Mouse (Mus musculus) adrenal gland, postnatal 25 days (tissue): ENCODE measurements around the gene Mdk. TPM values are rescaled to one million over a fixed set of nuclear protein-coding genes. Genes with fewer than 3 reads are reported as not detected.

Experiments used
- DNase-seq: peaks from one replicate; pipeline ENCODE4 v3.0.0; 2021; ENCODE audit warnings: mixed read lengths
- long read RNA-seq: library from polyadenylated mRNA; stranded (forward); transcript quantifications from one replicate; pipeline ENCODE4 v2.0.0, GENCODE M21; 2021
- total RNA-seq: library from RNA; stranded (reverse); gene quantifications from 2 replicates; pipeline ENCODE4 v1.2.3, GENCODE M21; 2021

Mdk gene
- total RNA-seq: 3.5 and 5.8 TPM in 2 replicates
- long read RNA-seq, transcript Mdk-202 (5 exons, 773 nt): major isoform, 5 of 5 reads
- long read RNA-seq, partial matches to known transcripts: 0 of 5 reads
- long read RNA-seq, other reads (novel, unspliced or antisense): 0 of 5 reads

DNA sequence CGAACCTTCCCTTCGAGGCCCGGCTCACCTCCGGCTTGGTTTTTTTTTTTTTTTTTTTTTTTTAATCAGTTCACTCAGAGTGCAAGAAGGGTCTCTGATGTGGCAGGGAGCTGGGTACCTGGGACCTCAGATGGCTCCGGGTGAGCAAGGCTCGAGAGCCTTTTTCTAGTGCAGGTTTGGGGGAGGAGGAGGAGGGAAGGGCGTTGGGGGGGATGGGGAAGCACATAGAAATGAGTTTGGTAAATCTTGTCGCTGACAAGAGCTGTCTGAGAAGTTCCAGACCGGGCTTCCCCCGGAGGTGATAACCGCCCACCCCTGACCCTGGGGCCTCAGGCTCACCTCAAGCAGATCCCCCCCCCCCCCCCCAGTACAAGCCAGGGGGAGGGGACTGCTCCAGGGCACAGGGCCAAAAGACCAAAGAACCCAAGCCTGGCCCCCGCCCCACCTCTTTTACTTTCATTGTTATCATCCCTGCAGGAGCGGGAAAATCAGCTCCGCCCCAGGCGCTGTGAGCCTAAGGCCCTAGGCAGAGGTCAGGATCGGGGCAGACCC lies at the start of gene Mdk:
Mdk (minus strand) TSS at position 138 of the 552 bp plus-strand sequence.
- DNase-seq: no peak

DNA sequence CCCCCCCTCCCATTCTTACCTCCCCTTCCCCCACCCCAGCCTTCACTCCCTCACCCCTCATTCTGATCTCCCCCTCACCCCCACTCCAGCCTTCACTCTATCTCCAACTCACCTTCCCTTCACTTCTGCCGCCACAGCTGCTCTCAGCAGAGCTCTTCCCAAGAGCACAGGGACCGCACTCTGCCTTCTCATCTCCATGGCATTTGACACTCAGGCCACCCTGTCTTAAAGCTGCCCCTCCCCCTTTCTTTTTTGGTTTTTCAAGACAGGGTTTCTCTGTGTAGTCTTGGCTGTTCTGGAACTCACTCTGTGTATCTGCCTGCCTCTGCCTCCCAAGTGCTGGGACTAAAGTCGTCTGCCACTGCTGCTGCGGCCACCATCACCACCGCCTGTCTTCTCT lies 48.7 kb upstream of the Mdk start:
- DNase-seq: no peak

DNA sequence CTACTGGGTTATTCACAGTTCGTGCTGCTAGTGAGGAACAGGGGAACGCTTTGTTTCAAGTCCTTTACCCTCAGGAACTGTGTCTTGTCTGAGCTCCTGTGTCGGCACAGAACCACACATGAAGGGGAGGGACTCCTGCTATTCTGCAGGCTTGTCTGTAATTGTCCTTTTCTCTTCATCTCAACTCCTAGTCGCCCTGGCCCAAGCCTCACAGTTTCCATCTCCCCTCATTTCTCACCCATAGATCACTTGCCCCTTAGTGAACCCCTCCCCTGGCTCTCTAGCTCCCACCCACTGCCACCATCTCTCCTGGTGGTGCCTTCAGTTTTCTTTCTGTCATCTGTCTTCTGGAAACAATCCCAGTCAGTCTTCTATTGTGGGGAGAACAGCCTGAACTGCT lies 48.1 kb upstream of the Mdk start:
- no peak for DNase-seq

DNA sequence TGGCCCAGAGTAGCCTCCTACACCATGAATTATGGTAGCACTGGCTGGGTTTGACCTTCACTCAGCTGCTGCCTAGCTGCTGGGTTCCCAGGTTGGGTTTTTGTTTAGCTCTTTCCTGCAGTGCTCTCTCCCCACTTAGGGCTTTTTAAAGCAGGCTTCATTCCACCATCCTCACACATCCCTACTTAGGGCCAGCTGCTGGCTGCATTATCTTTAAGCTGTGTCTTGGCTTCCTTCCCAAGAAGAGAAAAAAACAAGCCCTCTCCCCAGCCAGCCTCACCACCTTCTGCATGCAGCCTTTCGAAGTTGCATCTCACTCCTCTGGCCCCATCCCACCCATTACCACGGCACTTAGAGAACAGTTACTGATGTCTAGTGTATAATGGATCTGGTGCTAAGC lies 46.5 kb upstream of the Mdk start:
- no peak for DNase-seq

DNA sequence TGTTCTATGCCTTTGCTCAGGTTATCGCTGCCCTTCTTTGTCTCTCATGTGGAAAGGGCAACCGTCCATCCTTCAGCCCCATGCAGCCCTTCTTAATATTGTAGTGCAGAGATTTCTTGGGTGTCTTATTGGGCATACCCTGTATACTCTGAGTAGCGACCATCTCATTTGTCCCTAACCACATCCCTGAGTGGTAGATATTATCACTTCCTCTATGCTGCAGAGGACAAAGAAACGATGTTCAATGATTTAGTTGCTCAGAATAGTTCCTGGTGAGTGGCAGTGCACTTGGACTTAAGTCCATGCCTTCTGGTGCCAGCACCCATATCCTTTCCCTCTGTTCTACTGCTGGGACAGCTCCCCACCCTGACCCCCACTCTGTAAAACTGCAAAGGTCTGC lies 45.9 kb upstream of the Mdk start:
- DNase-seq: no peak

DNA sequence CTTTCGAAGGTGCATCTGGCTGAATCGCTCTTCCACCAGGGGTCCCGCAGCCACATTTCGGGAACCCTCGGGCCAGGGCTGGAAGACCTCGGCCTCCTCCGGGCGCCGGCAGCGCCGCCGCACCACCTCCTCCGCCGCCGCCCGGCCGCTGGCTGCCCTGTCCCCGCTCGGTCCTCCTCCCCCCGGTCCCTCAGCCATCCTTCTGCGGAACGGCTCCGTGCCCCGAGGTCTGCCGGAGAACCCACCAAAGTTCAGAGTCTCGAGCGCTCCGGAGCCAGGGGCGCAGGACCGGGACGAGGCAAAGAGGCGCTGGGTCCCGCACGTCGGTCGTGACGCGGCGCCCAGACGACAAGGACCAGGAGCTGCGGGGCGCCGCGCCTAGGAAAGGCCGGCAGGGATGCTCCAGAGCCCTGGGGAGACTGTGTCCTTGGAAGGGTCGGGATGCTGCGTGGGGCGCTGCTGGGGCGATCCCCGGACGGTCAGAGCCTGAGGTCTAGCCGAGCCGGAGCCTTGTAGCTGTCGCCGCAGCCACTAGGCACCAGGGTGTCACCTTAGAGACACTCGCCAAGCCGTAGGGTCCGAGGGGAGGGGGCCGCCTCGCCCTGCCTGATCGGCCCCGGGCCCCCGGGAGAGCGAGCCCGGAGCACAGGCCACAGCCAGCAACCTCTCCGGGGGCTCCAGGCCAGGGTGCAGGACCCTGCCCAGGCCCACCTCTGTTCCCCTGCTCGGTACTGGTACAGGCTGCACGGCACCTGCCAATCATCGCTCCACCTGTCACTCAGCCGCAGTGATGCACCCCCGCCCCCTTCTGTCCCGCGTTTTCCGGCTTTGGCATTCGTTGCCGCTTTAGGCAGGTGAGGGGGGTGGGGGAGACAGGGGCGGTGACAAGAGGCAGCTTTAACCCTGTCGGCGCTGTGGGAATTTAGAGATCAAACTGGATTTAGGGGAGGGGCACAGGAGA lies 43.8 kb upstream of the Mdk start, which contains the start of gene Dgkz:
Dgkz (minus strand) TSS at position 284 of the 961 bp plus-strand sequence.
- peak; percentile 18 for DNase-seq

DNA sequence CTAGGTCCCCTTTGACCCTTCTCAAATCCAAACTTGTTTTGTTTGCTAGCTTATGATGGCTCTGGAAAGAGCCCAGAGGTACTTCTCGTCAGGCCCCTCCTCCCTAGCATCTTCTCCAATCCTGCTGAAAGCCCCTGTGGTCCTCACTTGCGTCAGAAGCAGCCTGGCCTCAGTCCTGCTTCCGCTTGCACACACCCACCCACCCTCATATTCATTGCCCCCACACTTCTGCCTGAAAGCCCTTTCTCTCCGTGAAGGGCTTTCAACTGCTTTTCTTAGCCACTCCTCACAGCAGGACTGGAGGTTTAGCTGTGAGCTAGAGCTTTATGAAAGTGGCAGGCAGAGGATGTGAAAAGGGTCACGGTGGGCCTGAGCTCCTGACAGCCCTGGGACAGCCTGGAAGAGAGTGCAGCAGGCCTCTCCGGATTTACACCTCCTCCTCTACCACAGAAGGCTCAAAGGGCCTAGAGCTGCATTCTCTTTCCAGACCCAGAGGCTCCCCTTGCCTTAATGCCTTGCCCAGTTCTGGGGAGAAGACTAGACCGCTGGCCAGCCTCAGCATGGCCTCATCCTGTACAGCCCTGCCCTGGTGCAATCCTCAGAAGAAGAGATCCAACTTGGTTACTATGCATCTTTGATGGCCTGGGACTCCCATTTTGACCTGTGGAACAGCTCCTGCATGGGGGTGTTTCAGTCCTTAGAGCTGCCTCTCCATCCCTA lies 41.5 kb upstream of the Mdk start:
- DNase-seq: no peak

DNA sequence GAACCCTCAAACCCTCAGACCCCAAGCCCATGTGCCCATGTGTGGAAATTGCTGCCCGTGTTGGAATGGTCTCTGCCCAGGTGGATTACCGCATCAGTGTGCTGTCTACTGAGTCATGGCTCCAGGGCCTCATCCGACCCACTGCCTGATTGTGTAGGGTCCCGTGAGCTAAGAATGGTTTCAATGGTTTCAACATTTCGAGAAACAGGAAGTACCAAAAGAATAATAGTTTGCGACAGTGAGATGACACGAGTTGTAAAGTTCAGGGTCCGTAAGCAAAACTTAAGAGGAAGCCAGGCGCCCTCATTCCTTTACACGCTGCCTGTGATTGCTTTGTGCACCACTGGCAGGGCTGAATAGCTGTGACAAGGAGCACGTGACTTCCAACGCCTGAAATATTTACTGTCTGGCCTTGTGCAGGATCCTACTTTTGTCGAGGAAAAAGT lies 40.0 kb upstream of the Mdk start:
- DNase-seq: no peak

DNA sequence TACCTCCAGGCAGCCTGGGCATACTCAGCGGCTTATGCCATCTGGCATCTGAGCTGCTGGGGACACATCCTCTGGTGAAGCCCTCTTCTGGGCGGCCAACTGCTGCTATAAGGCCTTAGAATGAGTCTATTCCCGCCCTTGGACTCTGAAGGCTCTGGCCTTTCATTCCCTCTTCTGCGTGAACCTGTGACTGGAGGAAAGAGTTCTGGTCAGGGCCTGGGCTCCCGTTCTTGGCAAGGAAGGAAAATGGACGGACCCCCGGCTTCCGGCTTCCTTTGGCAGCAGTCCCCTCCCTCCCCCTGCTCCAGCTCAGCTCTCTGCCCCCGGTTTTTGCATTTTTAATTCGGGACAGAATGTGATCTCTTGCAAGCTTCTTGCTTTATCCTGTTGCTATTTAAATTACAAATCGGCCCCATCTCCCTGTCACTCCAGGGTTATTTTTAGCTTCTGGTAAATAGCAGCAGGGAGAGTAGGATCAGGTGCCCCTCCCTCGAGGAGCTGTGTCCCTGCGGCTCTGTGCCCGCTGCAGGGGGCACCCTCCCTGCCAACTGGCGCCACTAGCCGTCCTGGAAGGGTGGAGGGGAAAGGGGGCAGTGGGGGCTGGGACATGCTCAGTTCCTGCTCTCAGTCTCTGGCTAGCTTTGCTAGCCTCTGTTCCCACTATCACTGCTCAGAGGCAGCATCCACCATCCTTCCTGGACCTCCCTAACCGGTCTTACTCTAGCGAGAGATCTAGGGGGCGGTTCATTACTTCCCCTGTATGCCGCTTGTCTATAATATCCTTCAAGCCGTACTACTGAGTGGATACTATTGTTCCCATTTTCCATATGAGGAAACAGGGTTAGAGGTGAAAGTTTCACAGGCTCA lies 39.4 kb upstream of the Mdk start:
- no peak for DNase-seq

DNA sequence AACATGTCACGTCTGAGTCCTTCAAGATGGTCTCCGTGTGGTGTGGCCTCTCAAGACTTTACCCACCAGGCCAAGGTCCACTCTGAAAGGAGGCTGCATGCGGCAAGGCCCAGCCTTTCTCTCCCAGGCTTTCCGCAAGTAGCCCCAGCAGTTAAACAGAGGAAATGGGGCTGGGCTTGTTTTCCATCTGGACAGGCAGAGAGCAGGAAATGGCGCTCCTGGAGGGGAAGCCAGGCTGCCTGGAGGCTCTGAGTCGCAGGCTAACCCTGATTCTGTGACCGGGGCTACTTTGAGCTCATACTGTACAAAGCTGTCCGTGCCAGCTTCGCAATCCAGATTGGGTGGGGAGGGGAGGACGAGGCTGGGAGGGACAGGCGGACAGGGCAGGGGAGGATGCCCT lies 35.9 kb upstream of the Mdk start:
- DNase-seq: no peak

DNA sequence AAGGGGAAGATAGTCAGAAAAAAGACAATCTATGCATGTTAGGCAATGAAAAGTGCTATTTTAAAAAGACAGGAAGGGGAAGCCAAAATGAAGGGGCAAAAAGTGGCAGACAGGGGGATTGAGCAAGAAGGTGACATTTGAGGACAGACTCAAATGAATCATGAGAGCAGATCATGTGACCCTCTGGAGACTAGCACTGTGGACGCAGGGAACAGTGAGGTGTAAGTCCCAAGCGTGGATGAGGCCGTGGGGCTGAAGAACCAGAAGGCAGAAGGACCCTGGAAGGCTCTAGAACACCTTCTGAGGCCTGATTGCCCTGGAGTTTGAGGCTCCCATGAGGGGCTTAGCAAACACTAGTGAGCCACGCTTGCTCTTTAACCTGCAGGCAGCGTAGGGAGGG lies 34.3 kb upstream of the Mdk start:
- no peak for DNase-seq

DNA sequence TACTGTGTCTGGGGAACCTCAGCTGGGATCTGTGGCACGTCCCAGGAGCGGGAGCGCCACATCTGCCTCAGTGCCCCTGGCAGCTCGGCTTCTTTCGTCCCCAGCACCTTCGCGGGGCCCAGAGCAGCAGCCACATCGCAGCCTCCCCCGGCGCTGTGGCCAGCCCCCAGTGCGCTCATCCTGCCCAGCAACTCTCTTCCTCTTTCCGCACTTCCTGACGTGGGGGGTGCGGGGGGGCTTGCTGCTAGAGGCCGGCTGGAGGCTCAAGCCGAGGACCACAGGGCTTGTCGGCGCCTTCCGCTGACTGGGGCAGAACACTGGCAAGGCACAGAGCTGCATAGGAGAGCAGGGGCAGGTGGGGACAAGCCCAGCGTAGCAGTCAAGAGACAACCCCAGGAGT lies 33.3 kb upstream of the Mdk start:
- peak; percentile 64 for DNase-seq

DNA sequence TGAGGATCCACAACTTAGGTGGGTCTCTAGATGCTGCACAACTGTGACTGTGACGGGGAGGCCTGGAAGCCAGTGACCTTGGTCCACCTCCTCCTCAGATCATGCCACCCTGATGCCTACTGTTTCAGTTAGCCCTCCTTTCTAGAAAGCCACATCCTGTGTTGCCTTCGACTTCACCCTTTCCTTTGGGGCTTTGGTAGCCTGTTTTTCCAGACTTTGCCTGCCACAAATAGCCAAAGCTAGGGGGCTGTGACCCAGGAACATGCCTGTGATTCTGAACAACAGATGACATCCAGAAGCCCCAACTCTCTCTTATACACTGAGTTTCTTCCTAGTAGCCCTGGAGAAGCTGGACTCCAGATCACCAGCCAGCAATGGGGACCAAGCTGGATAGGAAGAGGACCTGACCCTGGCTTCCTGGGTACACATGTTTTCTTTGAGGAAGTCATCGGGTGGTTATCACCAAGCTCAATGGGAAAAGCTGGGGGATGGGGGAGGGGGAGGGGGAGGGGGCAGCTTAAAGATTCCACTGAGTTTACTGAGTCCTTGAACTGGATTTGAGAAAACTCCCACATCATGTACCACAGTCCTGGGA lies 32.6 kb upstream of the Mdk start:
- no peak for DNase-seq

DNA sequence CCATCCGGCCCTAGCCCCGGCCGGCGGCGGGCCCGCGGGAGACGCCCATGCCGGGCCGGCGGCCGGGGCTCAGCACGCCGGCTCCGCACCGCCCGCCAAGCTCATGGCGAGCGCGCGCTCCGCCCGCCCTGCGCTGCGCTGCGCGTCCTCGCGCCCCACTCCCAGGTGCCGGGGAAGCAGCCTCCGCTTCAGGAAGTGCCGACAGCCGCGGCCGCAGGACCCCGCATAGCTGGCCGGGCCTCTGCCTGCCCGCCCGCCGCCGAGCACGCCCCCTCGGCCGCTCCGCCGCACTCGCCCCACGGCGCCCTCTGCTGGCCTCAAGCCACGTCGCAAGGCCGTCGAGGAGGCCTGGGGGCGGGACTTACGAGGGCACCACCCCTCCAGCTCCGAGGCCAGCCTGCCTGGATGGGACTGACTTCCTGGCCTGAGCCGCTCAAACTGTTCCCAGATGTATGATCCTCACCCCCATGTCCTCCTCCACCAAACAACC lies 31.4 kb upstream of the Mdk start:
- DNase-seq: peak; percentile 98

DNA sequence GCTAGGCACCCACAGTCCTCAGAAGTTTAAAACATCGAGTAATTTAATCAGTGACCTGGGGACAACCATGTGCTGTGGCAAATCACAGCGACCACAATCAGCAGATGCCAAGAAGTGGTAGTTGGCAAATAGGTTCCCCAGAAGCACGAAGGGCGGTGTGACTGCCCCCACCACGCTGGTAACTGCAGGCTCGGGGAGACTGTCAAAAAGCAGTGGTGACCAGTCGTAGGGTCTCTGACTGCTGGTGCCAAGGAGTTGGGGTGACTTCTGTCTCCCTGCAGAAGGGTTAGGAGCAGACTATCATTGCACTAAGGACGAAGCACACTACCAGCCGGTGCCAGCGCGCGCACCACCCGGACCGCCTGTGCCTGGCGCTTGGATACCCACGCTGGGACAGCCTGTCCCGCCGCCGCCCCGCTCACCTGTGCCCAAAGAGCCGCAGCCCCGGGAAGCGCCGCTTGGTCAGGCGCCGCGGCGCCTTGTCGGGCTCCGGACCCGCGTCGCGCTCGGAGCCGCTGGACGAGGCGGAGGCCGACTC lies 30.8 kb upstream of the Mdk start:
- peak; percentile 53 for DNase-seq

DNA sequence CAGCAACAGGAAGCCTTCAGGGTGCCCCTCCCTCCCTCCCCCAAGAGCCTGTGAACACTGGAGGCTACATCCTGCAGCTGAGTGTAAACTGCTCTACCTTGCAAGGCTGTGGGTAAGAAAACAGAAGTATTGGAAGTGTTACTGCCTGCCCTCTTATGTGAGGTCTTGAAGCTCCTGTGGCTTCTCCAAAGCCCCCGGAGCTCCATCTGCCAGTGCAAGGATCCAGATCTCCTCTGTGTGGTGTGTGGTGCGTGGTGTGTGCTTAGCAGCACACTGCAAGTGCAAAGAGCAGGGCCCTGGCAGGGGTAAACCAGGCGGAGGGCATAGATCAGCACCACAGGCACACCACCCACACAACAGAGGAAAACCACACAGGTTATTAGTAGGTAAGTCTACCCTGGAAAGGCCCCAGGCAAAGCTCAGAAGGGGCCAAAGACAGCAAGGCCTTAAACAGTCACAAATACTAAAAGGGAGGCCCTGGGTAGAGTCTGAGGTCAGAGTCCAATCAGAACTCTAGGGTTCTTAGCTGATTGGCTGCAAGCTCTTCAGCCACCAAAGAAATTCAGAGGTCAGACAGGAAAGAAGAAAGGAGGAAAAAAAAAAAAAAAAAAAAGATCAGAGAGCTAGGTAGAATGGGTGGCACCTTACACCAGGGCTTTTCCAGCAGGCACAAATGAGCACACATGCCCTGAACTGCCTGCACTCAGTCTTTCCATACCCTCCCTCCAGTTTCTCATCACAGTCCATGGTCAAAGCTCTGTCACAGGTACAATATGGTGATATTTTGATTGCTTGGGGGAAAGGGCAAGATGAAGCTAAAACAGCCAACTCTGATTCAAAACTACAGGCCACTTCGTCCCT lies 30.0 kb upstream of the Mdk start:
- no peak for DNase-seq

DNA sequence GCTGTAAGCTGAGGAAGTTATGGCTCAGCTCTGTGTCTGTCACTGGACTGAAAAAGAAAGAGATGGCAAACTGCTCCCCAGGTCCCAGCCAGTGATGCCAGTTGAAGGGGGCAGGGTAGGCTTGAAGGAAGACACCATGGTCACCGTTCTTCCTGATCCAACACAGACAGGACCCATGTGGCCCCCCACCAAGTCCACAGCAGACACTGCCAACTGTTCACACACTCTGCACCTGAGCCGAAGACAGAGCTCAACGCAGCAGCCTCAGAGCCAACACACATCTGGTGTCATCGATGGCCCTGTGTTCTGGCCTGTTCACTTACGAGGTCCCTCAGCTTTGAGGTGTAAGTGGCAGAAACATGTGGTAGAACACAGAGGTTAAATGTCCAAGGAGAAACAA lies 28.4 kb upstream of the Mdk start:
- no peak for DNase-seq

DNA sequence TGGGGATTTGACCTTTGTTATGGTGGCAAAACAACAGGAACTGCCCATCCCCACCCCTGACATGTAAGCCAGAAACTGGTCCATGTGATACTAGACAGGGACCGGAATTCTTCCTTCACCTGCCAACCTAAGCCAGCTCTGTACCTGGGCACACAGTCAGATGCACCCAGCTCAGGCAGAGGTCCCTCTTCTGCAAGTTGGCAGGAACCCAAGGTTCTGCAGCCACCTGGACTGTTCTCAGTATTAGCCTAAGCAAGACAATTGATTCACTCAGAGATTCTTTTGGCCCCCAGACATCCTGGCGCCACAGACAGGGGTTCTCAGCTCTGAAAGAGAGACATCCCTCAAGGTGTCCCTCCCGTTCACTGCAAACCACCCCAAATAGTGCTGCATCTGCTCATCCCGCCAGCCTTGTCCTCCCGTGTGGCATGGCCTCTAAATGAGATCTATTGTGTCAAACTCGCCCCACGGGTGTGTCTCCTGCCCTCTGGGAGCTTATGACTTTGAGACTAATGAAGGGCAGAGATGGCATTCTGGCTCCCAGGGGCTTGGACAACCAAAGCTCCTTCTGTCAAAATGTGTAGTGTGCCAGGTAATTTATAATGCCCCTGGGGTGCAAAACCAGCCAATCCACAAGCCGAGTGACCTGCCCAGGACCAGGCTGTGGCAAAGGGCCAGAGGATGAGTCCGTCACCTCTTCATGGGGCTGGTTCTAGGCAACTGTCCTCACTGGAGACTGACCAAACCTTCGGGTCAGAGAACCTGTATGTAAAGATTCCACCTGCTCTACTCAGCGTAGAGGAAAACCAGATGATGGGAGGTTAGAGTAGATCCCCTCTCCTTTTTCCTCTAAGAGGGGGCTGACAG lies 27.7 kb upstream of the Mdk start:
- no peak for DNase-seq
